Mouse (Mus musculus): ENCODE results near the gene Klhl28. TPM values are rescaled to one million over a fixed set of nuclear protein-coding genes. Genes with fewer than 3 reads are reported as not detected.

Klhl28 gene
- polyA plus RNA-seq, 1 experiment from 2014 or later, result 39.7 TPM

DNA sequence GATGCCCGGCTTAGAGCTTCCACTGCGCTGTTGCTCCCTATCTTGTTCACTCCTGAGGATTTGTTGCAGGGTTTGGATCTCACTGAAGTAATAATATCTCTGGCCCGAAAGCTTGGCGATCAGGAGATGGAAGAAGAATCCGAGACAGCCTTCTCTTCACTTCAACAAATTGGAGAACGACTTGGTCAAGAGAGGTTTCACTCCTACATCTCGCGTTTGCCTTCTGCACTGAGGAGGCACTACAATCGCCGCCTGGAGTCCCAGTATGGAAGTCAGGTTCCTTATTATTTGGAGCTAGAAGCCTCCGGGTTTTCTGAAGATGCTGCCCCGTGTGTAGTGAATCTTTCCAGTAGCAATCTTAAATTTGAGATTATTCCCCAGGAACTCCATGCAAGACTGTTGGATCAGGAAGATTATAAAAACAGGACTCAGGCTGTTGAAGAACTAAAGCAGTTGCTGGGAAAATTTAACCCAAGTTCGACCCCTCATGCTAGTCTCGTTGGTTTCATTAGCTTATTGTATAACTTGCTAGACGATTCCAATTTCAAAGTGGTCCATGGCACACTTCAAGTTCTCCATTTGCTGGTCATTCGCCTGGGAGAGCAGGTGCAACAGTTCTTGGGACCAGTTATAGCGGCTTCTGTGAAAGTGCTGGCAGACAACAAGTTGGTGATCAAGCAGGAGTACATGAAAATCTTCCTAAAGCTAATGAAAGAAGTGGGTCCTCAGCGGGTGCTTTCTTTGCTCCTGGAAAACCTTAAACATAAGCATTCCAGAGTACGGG is 1.5 kb upstream of the Klhl28 start:
- Histone ChIP-seq H3K4me3 (ENCODE audit: low read depth, low read length) (peak overlapping the region; percentile 82), H3K27me3 (ENCODE audit: control insufficient read depth, insufficient read depth, low read length) (no peaks in the 10 kb centered on the region), H3K9ac (replicated peaks; ENCODE audit: low read depth, low read length) (peak overlapping the region; percentile 69), H3K27ac (ENCODE audit: low read depth, low read length) (0 out of 2 replicates have a peak overlapping the region, but pooled peaks have one; percentile 84), H3K4me2 (ENCODE audit: low read depth, low read length) (peak overlapping the region; percentile 99), H3K9me3 (ENCODE audit: control insufficient read depth, low read length) (no peaks in the 10 kb centered on the region), H3K36me3 (ENCODE audit: control insufficient read depth, insufficient read depth, low read length) (no peaks in the 10 kb centered on the region), H3K4me1 (ENCODE audit: control insufficient read depth, insufficient read depth, low read length) (peaks cover 35% of the 10 kb centered on the region)
- WGBS, result 3% methylated on average over 19 of the region's 19 CpGs
- ATAC-seq (ENCODE audit: low read depth), result no peak

DNA sequence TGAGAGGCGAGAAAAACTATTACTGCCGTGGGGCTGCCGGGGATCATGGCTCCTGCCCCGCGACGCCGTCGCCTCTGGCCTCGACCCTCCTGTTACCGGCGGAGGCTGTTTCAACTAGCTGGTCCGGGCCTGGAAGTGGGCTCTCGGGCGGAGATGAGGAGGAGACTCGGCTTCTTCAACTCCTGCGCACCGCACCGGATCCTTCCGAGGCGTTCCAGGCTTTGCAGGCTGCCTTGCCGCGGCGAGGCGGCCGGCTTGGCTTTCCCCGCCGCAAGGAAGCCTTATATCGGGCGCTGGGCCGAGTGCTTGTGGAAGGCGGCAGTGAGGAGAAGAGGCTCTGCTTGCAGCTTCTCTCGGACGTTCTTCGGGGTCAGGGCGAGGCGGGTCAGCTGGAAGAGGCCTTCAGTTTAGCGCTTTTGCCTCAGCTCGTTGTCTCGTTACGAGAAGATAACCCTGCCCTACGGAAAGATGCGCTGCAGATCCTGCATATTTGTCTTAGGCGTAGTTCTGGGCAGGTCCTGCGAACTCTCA is 832 bp upstream of the Klhl28 start:
- peak overlapping the region; percentile 99 for H3K4me2 ChIP-seq (ENCODE audit: low read depth, low read length)
- no peaks in the 10 kb centered on the region for H3K27me3 ChIP-seq (ENCODE audit: control insufficient read depth, insufficient read depth, low read length)
- H3K9ac ChIP-seq (replicated peaks; ENCODE audit: low read depth, low read length), result peak overlapping the region; percentile 69
- peak overlapping the region; percentile 84 for H3K27ac ChIP-seq (ENCODE audit: low read depth, low read length)
- H3K36me3 ChIP-seq (ENCODE audit: control insufficient read depth, insufficient read depth, low read length), result no peaks in the 10 kb centered on the region
- peaks cover 28% of the 10 kb centered on the region for H3K4me1 ChIP-seq (ENCODE audit: control insufficient read depth, insufficient read depth, low read length)
- no peaks in the 10 kb centered on the region for H3K9me3 ChIP-seq (ENCODE audit: control insufficient read depth, low read length)
- under 1% methylated on average over 44 of the region's 44 CpGs for whole genome bisulfite sequencing
- ATAC-seq (ENCODE audit: low read depth), result no peak; the same call in 1 of the 2 replicates
- peak overlapping the region; percentile 82 for H3K4me3 ChIP-seq (ENCODE audit: low read depth, low read length)

GRCm38 (mm10) chr12:64964560-64964959 is 774 bp downstream of the Klhl28 start:
- WGBS, result 26% methylated on average over 4 of the region's 4 CpGs
- Histone ChIP-seq H3K36me3 (ENCODE audit: control insufficient read depth, insufficient read depth, low read length) (no peaks in the 10 kb centered on the region), H3K4me3 (ENCODE audit: low read depth, low read length) (peak overlapping the region; percentile 82), H3K4me1 (ENCODE audit: control insufficient read depth, insufficient read depth, low read length) (peaks cover 16% of the 10 kb centered on the region), H3K4me2 (ENCODE audit: low read depth, low read length) (peak overlapping the region; percentile 99), H3K9me3 (ENCODE audit: control insufficient read depth, low read length) (no peaks in the 10 kb centered on the region), H3K27me3 (ENCODE audit: control insufficient read depth, insufficient read depth, low read length) (no peaks in the 10 kb centered on the region), H3K9ac (replicated peaks; ENCODE audit: low read depth, low read length) (peak overlapping the region; percentile 47), H3K27ac (ENCODE audit: low read depth, low read length) (no peak overlapping the region)
- ATAC-seq (ENCODE audit: low read depth), result no peak

DNA sequence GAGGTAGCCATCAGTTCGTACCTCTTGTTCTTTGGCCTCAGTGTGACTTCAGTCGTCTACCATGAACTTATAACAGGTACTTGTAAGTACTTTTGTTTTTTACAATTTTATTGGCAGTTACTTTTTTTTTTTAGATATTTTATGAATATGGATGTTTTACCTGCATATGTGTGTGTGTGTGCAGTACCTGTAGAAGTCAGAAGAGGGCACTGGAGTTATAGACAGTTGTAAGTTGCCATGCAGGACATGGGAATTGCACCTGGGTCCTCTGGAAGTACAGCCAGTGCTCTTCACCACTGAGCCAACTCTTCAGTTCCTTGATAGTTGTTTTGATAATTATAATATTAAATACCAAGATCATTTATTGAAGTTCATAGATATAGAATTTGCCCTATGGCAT is 27.8 kb downstream of the Klhl28 start:
- no peak for ATAC-seq (ENCODE audit: low read depth)
- WGBS, result 89% methylated on average over 2 of the region's 2 CpGs

GRCm38 (mm10) chr12:64917578-64918471 is 47.5 kb downstream of the Klhl28 start, which contains the start of gene Gm527:
Gm527 (plus strand) TSS chr12:64917906.
- peak; percentile 100 for ATAC-seq (ENCODE audit: low read depth)
- Histone ChIP-seq H3K27ac (ENCODE audit: low read depth, low read length) (peak within 1 kb of the TSS; percentile 66; the same call in 1 of the 2 replicates), H3K4me2 (ENCODE audit: low read depth, low read length) (peak within 1 kb of the TSS; percentile 72), H3K4me3 (ENCODE audit: low read depth, low read length) (peak within 1 kb of the TSS; percentile 78), H3K9ac (replicated peaks; ENCODE audit: low read depth, low read length) (peak within 1 kb of the TSS; percentile 78), H3K36me3 (ENCODE audit: control insufficient read depth, insufficient read depth, low read length) (peaks cover 11% of the 10 kb centered on the region; the same call in 1 of the 2 replicates), H3K27me3 (ENCODE audit: control insufficient read depth, insufficient read depth, low read length) (no peaks in the 10 kb centered on the region; the same call in 1 of the 2 replicates), H3K9me3 (ENCODE audit: control insufficient read depth, low read length) (no peaks in the 10 kb centered on the region), H3K4me1 (ENCODE audit: control insufficient read depth, insufficient read depth, low read length) (no peaks in the 10 kb centered on the region)
- WGBS, result under 1% methylated on average over 71 of the region's 93 CpGs

More for the DNA sequence above, 27.8 kb downstream of the Klhl28 start:
- Histone ChIP-seq H3K4me2 (ENCODE audit: low read depth, low read length) (no peak overlapping the region), H3K27me3 (ENCODE audit: control insufficient read depth, insufficient read depth, low read length) (no peaks in the 10 kb centered on the region), H3K36me3 (ENCODE audit: control insufficient read depth, insufficient read depth, low read length) (no peaks in the 10 kb centered on the region), H3K4me3 (ENCODE audit: low read depth, low read length) (no peak overlapping the region), H3K4me1 (ENCODE audit: control insufficient read depth, insufficient read depth, low read length) (no peaks in the 10 kb centered on the region), H3K9me3 (ENCODE audit: control insufficient read depth, low read length) (no peaks in the 10 kb centered on the region), H3K9ac (replicated peaks; ENCODE audit: low read depth, low read length) (no peak overlapping the region), H3K27ac (ENCODE audit: low read depth, low read length) (no peak overlapping the region)

GRCm38 (mm10) chr12:64916735-64917134 is 48.6 kb downstream of the Klhl28 start:
- H3K27ac ChIP-seq (ENCODE audit: low read depth, low read length), result no peak overlapping the region
- H3K36me3 ChIP-seq (ENCODE audit: control insufficient read depth, insufficient read depth, low read length), result peaks cover 3% of the 10 kb centered on the region; the same call in 1 of the 2 replicates
- no peaks in the 10 kb centered on the region; the same call in 1 of the 2 replicates for H3K27me3 ChIP-seq (ENCODE audit: control insufficient read depth, insufficient read depth, low read length)
- H3K4me3 ChIP-seq (ENCODE audit: low read depth, low read length), result no peak overlapping the region
- H3K9me3 ChIP-seq (ENCODE audit: control insufficient read depth, low read length), result no peaks in the 10 kb centered on the region
- no peaks in the 10 kb centered on the region for H3K4me1 ChIP-seq (ENCODE audit: control insufficient read depth, insufficient read depth, low read length)
- no peak for ATAC-seq (ENCODE audit: low read depth)
- H3K4me2 ChIP-seq (ENCODE audit: low read depth, low read length), result no peak overlapping the region
- no peak overlapping the region for H3K9ac ChIP-seq (replicated peaks; ENCODE audit: low read depth, low read length)

DNA sequence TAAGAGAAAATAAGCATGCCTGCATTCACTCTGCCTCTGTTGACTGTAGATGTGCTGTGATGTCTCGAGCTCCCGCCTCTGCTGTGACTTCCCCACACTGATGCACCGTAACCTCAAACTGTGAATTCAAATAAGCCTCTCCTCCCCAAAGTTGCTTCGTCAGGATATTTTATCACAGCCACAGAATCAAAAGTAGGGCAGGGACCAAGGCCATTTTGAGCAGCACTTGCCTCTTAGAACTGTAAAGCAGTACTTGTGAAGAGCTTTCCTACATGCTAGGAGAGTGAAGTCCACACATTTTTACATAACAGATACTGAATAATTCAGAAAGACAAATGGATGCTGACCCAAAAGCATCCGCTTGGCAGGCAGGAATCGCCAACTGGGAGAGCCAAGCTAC is 52.3 kb downstream of the Klhl28 start:
- no peak overlapping the region for H3K4me2 ChIP-seq (ENCODE audit: low read depth, low read length)
- no peak overlapping the region for H3K27ac ChIP-seq (ENCODE audit: low read depth, low read length)
- no peaks in the 10 kb centered on the region for H3K4me1 ChIP-seq (ENCODE audit: control insufficient read depth, insufficient read depth, low read length)
- no peak for ATAC-seq (ENCODE audit: low read depth)
- H3K36me3 ChIP-seq (ENCODE audit: control insufficient read depth, insufficient read depth, low read length), result no peaks in the 10 kb centered on the region
- H3K9ac ChIP-seq (replicated peaks; ENCODE audit: low read depth, low read length), result no peak overlapping the region
- H3K4me3 ChIP-seq (ENCODE audit: low read depth, low read length), result no peak overlapping the region
- no peaks in the 10 kb centered on the region; the same call in 1 of the 2 replicates for H3K27me3 ChIP-seq (ENCODE audit: control insufficient read depth, insufficient read depth, low read length)
- WGBS, result 61% methylated on average over 6 of the region's 6 CpGs
- H3K9me3 ChIP-seq (ENCODE audit: control insufficient read depth, low read length), result no peaks in the 10 kb centered on the region

DNA sequence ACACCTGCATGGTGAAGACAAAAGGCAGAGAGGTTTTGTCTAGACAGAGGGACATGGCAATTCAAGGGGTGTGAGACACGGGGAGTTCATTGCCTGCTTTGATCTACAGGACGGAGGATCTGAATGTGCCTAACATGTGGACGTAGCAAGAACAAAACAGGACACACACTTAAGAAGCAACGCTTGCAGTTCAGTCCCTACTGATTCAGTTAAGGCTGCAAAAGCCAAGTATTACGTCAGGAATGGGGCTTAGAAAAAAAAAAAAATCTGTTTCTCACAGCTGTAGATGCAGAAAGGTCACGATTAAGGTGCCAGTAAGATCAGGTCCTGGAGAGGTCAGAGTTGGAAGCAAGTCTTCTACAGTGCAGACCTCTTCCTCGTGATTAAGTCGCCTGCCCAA is 62.1 kb downstream of the Klhl28 start:
- ATAC-seq (ENCODE audit: low read depth), result peak; percentile 7; the same call in 1 of the 2 replicates
- peak overlapping the region; percentile 35; the same call in 1 of the 2 replicates for H3K27ac ChIP-seq (ENCODE audit: low read depth, low read length)

More for the DNA sequence above, 62.1 kb downstream of the Klhl28 start:
- 48% methylated on average over 8 of the region's 8 CpGs for WGBS
- Histone ChIP-seq H3K4me3 (ENCODE audit: low read depth, low read length) (no peak overlapping the region), H3K4me1 (ENCODE audit: control insufficient read depth, insufficient read depth, low read length) (peaks cover 12% of the 10 kb centered on the region; the same call in 1 of the 2 replicates), H3K9me3 (ENCODE audit: control insufficient read depth, low read length) (no peaks in the 10 kb centered on the region), H3K9ac (replicated peaks; ENCODE audit: low read depth, low read length) (no peak overlapping the region), H3K36me3 (ENCODE audit: control insufficient read depth, insufficient read depth, low read length) (no peaks in the 10 kb centered on the region), H3K27me3 (ENCODE audit: control insufficient read depth, insufficient read depth, low read length) (no peaks in the 10 kb centered on the region), H3K4me2 (ENCODE audit: low read depth, low read length) (no peak overlapping the region)
